Mouse (Mus musculus) heart, postnatal 0 days (tissue): ENCODE measurements around the gene Slc7a3. TPM values are rescaled to one million over a fixed set of nuclear protein-coding genes. Genes with fewer than 3 reads are reported as not detected.
"Not testable (repeated sequence)": the region's sequence is repeated elsewhere in the genome, so short reads cannot be mapped to it uniquely, and the experiment has no call there.

ENCODE experiments used
- ATAC-seq: fragments of 200-750 bp; cut with Nextera tagmentation; 2 replicates; pipeline ENCODE4 v1.8.0; 2017; ENCODE audit warnings: low read depth, moderate number of reproducible peaks, moderate library complexity; ENCODE audit not compliant: insufficient read depth
- DNase-seq: peaks from one replicate; pipeline ENCODE4 v3.0.0-alpha.2; 2016; ENCODE audit warnings: low spot score
- H3K27ac ChIP-seq: fragments of 300-500 bp; sonication (generic); 2 replicates; pipeline ENCODE4 v1.5.1; 2014; ENCODE audit warnings: low read depth, mild to moderate bottlenecking
- H3K27me3 ChIP-seq: fragments of 300-500 bp; sonication (generic); 2 replicates; pipeline ENCODE4 v1.6.1; 2014; ENCODE audit warnings: low read length, mixed read lengths; ENCODE audit not compliant: control insufficient read depth, insufficient read depth
- H3K36me3 ChIP-seq: fragments of 300-500 bp; sonication (generic); replicated peaks from 2 replicates; pipeline ENCODE4 v1.6.1; 2014; ENCODE audit warnings: low read length, mixed read lengths; ENCODE audit not compliant: control insufficient read depth, insufficient read depth
- H3K4me1 ChIP-seq: fragments of 300-500 bp; sonication (generic); 2 replicates; pipeline ENCODE4 v1.6.1; 2014; ENCODE audit warnings: antibody characterized with exemption; ENCODE audit not compliant: control insufficient read depth, insufficient read depth
- H3K4me2 ChIP-seq: fragments of 300-500 bp; sonication (generic); 2 replicates; pipeline ENCODE4 v1.6.1; 2014; ENCODE audit warnings: low read depth, mild to moderate bottlenecking, low read length, moderate library complexity
- H3K4me3 ChIP-seq: fragments of 300-500 bp; sonication (generic); 2 replicates; pipeline ENCODE4 v1.5.1; 2014; ENCODE audit warnings: low read depth, low read length
- H3K9ac ChIP-seq: fragments of 300-500 bp; sonication (generic); replicated peaks from 2 replicates; pipeline ENCODE4 v1.6.1; 2014; ENCODE audit warnings: low read depth, low read length, mixed read lengths
- H3K9me3 ChIP-seq: fragments of 300-500 bp; sonication (generic); replicated peaks from 2 replicates; pipeline ENCODE4 v1.6.1; 2016; ENCODE audit warnings: low read length; ENCODE audit not compliant: control insufficient read depth
- CTCF ChIP-seq: IDR thresholded peaks from 2 replicates; pipeline ENCODE4 v1.5.1; 2016; ENCODE audit warnings: antibody characterized with exemption, control low read depth, low read depth
- EP300 ChIP-seq: IDR thresholded peaks from 2 replicates; pipeline ENCODE4 v1.6.1; 2016; ENCODE audit warnings: antibody characterized with exemption, low read depth
- WGBS: fragments of 180-500 bp; shearing (Covaris S2); extraction: QIAGEN DNeasy Blood & Tissue Kit; methylation state at CpG from one replicate; pipeline ENCODE4 v1.1.7; 2014; 5-methylcytosine and 5-hydroxymethylcytosine counted together
- polyA plus RNA-seq: library from polyadenylated mRNA; unstranded; fragments of >200 nt; fragmentation: Nextera tagmentation; extraction: Ambion mirVana; gene quantifications from 2 replicates; pipeline ENCODE4 v1.2.1, GENCODE M21; 2015
- total RNA-seq: library from RNA; depleted of rRNA; stranded (reverse); fragments of >200 nt; gene quantifications from 2 replicates; pipeline ENCODE4 v1.2.3, GENCODE M21; 2014; ENCODE audit warnings: low replicate concordance

The Slc7a3 gene
- total and polyA plus RNA-seq, 2 experiments from 2014 or later = 0.14 to 2.2 TPM

- H3K9me3 ChIP-seq = no peaks in the 10 kb centered on the region
- H3K27me3 ChIP-seq = no peaks in the 10 kb centered on the region
- no peak overlapping the region for H3K9ac ChIP-seq
- H3K36me3 ChIP-seq = no peaks in the 10 kb centered on the region
- 39% methylated on average over 7 of the region's 7 CpGs for WGBS
- H3K4me1 ChIP-seq = no peaks in the 10 kb centered on the region
- TF ChIP-seq CTCF (no peak), EP300 (no peak)
- ATAC-seq (peak; percentile 83), DNase-seq (peak; percentile 50)
- H3K27ac ChIP-seq = peak overlapping the region; percentile 63
- no peak overlapping the region for H3K4me3 ChIP-seq
- no peak overlapping the region for H3K4me2 ChIP-seq
Measured at GRCm38 (mm10) chrX:101126474-101126955, 40.7 kb upstream of the Slc7a3 start.

DNA sequence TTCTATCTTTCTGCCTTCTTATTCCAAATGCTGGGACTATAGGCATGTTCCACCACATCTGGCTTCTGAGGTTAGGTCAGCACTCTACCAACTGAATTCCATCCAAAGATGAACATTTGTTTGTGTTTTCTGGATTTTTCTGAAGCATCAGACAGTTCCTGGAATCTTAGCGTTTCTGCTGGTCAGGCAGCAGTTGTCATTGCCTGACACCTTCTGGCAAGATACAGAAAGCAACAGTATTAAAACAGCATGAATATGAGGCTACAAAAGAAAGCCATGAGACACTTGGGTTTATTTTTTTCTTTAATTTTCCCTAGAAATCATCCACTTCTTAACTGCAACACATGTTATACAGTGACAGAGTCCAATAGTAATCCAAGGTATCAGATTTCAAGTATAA, 34.7 kb upstream of the Slc7a3 start:
- DNase-seq = no peak
- no peak overlapping the region for H3K4me3 ChIP-seq
- 24% methylated on average over 1 of the region's 1 CpGs for WGBS

DNA sequence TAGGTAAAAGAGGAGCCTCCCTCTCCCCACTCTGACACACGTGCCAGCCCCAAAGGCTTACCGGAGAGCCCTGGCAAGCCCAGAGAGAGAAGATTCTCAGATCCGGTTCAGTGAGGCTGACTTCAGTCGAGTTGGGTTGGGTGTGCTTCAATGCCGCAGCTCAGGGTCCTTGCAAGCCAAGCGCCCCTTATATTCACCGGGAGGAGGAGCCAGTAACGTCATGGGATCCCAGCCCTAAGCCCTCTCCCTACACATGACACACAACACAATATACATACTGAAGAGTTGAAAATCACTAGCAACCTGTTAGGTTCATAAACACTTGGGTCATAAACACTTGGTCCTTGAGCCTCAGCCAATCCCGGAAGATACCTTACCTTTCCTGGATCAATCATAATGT, 609 bp downstream of the Slc7a3 start:
- Histone ChIP-seq H3K4me2 (peak overlapping the region; percentile 54), H3K4me3 (peak overlapping the region; percentile 18)
- ATAC-seq, DNase-seq, H3K36me3 ChIP-seq, H3K9ac ChIP-seq, H3K9me3 ChIP-seq, H3K27ac ChIP-seq, H3K27me3 ChIP-seq, H3K4me1 ChIP-seq: not testable (repeated sequence)
- 11% methylated on average over 7 of the region's 9 CpGs for WGBS

More for the DNA sequence above, 34.7 kb upstream of the Slc7a3 start:
- H3K9ac ChIP-seq = no peak overlapping the region
- ATAC-seq = no peak
- H3K9me3 ChIP-seq = no peaks in the 10 kb centered on the region
- no peak overlapping the region for H3K27ac ChIP-seq
- no peaks in the 10 kb centered on the region for H3K27me3 ChIP-seq
- TF ChIP-seq EP300 (no peak), CTCF (peak; percentile 45)
- H3K36me3 ChIP-seq = no peaks in the 10 kb centered on the region
- no peaks in the 10 kb centered on the region for H3K4me1 ChIP-seq
- no peak overlapping the region for H3K4me2 ChIP-seq

GRCm38 (mm10) chrX:101084192-101084591, 1.6 kb downstream of the Slc7a3 start:
- ATAC-seq = no peak

DNA sequence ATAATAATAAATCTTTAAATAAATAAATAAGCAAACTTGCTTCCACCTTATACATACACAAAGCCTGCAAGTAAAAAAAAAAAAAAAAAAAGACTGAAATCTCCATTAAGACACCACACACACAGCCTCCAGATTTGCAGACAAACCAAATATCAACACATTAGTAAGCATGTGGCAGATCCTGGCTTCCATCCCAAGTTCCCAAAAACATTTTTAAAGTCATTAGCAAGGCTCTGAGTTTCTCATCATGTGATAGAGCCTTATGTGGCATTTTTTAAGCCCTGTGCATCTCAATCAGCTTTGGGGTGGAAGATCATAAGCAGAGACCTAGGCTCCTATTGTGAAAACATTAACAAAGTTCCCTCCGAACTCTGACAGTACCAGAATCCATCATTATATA, 20.6 kb downstream of the Slc7a3 start:
- no peak overlapping the region for H3K4me2 ChIP-seq
- no peak overlapping the region for H3K27ac ChIP-seq
- 74% methylated on average over 1 of the region's 1 CpGs for WGBS
- ATAC-seq = no peak
- no peak overlapping the region for H3K9ac ChIP-seq
- TF ChIP-seq CTCF (no peak), EP300 (no peak)
- no peaks in the 10 kb centered on the region for H3K4me1 ChIP-seq
- H3K9me3 ChIP-seq = no peaks in the 10 kb centered on the region
- no peaks in the 10 kb centered on the region for H3K27me3 ChIP-seq
- no peak for DNase-seq
- H3K36me3 ChIP-seq = no peaks in the 10 kb centered on the region
- H3K4me3 ChIP-seq = no peak overlapping the region

More at GRCm38 (mm10) chrX:101084192-101084591, 1.6 kb downstream of the Slc7a3 start:
- Histone ChIP-seq H3K27ac (no peak overlapping the region), H3K27me3 (no peaks in the 10 kb centered on the region), H3K9ac (no peak overlapping the region), H3K4me3 (no peak overlapping the region), H3K4me2 (no peak overlapping the region; the same call in 1 of the 2 replicates), H3K9me3 (no peaks in the 10 kb centered on the region), H3K4me1 (no peaks in the 10 kb centered on the region), H3K36me3 (no peaks in the 10 kb centered on the region)
- TF ChIP-seq CTCF = no peak
- TF ChIP-seq EP300 = no peak
- no peak for DNase-seq
- 71% methylated on average over 2 of the region's 2 CpGs for WGBS

DNA sequence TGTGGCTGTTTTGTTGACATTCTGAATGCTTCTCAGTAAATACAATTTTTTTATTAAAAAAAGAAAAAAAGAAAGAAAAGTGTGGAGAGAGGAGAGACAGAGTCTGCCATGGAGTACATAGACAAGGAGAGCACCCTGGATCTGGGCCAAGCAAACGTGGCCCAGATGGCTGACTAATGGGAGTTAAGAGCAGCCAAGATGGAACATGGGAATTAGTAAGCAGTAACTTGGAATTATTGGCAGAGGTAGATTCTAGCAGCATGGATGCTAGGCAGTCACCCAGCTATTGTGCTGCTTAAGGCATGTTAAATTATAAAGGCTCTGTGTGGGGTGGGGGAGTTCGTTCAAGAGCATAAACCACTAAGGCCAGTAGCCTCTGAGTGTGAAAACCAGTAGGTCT, 22.3 kb downstream of the Slc7a3 start:
- no peak for ATAC-seq

More for the DNA sequence above, 22.3 kb downstream of the Slc7a3 start:
- WGBS = 46% methylated on average over 2 of the region's 2 CpGs
- no peaks in the 10 kb centered on the region for H3K27me3 ChIP-seq
- H3K4me3 ChIP-seq = no peak overlapping the region
- H3K9ac ChIP-seq = no peak overlapping the region
- no peaks in the 10 kb centered on the region for H3K9me3 ChIP-seq
- H3K27ac ChIP-seq = no peak overlapping the region
- H3K4me2 ChIP-seq = no peak overlapping the region
- H3K36me3 ChIP-seq = no peaks in the 10 kb centered on the region
- no peak for DNase-seq
- no peaks in the 10 kb centered on the region for H3K4me1 ChIP-seq
- TF ChIP-seq EP300 (no peak), CTCF (no peak)
